Mouse (Mus musculus) embryonic stem cell, embryonic (primary cell): Measurements from ENCODE around the gene Crcp.

Experiments used
- CTCF ChIA-PET, 4 experiments: fragments of 300-600 bp in 2 of 4; fragments of 350-600 bp in 2 of 4; sonication (Branson Sonifier 250); formaldehyde crosslinking; loops; one replicate each; lab custom pipeline; 2022; ENCODE audit warnings: inconsistent platforms in 2 of 4; lab: Charles Lee
- POLR2A ChIA-PET, 4 experiments: fragments of 300-600 bp in 2 of 4; fragments of 350-600 bp in 2 of 4; sonication (Branson Sonifier 250); formaldehyde crosslinking; loops; one replicate each; lab custom pipeline; 2022; ENCODE audit warnings: antibody characterized with exemption in 4 of 4, inconsistent platforms in 1 of 4; lab: Charles Lee

Gene Crcp

GRCm38 (mm10) chr5:130062096-130062495, 33.0 kb downstream of the Crcp start:
- ChIA-PET POLR2A (interaction anchor here in 2 of 4 experiments (1.1 to 1.4 kb wide), 2 partner anchors 17 to 195 kb away, joined by 3 to 4 read pairs; no protein-coding TSS in a partner anchor), CTCF (interaction anchor here in 3 of 4 experiments (0.6 to 1.8 kb wide), 3 partner anchors 16 to 438 kb away, joined by 3 to 7 read pairs (median 3); no protein-coding TSS in a partner anchor)

GRCm38 (mm10) chr5:130063760-130064159, 34.7 kb downstream of the Crcp start:
- CTCF ChIA-PET, result interaction anchor here in 2 of 4 experiments (0.5 to 1.0 kb wide), 3 partner anchors 25 to 99 kb away, joined by 3 to 13 read pairs (median 4); no protein-coding TSS in a partner anchor
- POLR2A ChIA-PET, result interaction anchor here in 2 of 4 experiments (0.6 to 1.5 kb wide), 4 partner anchors 48 to 285 kb away, joined by 3 to 5 read pairs (median 3); no protein-coding TSS in a partner anchor

GRCm38 (mm10) chr5:130065579-130065978, 36.5 kb downstream of the Crcp start:
- ChIA-PET POLR2A (interaction anchor here in 2 of 4 experiments (1.0 to 1.3 kb wide), 2 partner anchors 34 to 191 kb away, joined by 4 read pairs; no protein-coding TSS in a partner anchor), CTCF (interaction anchor here in 2 of 4 experiments (0.6 to 1.8 kb wide), 15 partner anchors 11 to 1002 kb away, joined by 3 to 7 read pairs (median 4); no protein-coding TSS in a partner anchor)

- CTCF ChIA-PET, result interaction anchor here in 1 of 4 experiments (0.6 kb wide), 1 partner anchor 10 kb away, joined by 3 read pairs; no protein-coding TSS in a partner anchor
- POLR2A ChIA-PET, result interaction anchor here in 1 of 4 experiments (1.1 to 1.3 kb wide), 2 partner anchors 15 to 22 kb away, joined by 3 to 4 read pairs; no protein-coding TSS in a partner anchor
These were observed 38.8 kb downstream of the Crcp start for GRCm38 (mm10) chr5:130067841-130068264.

- ChIA-PET CTCF (no interaction called here), POLR2A (interaction anchor here in 1 of 4 experiments (1.0 kb wide), 1 partner anchor 184 kb away, joined by 3 read pairs; no protein-coding TSS in a partner anchor)
These were observed 43.9 kb downstream of the Crcp start, which contains the start of gene Tpst1 for GRCm38 (mm10) chr5:130073026-130073425. Tpst1 (plus strand) TSS chr5:130073326.

GRCm38 (mm10) chr5:130074491-130074890, 45.4 kb downstream of the Crcp start:
- ChIA-PET CTCF (no interaction called here), POLR2A (no interaction called here)

- ChIA-PET CTCF (interaction anchor here in 2 of 4 experiments (0.5 to 1.4 kb wide), 2 partner anchors 10 to 433 kb away, joined by 3 to 9 read pairs; no protein-coding TSS in a partner anchor), POLR2A (no interaction called here)
These were observed 47.3 kb downstream of the Crcp start for GRCm38 (mm10) chr5:130076396-130076795.

GRCm38 (mm10) chr5:130078096-130078833, 49.2 kb downstream of the Crcp start:
- ChIA-PET POLR2A (interaction anchor here in 3 of 4 experiments (0.6 to 3.7 kb wide), 28 partner anchors 9 to 191 kb away, joined by 3 to 17 read pairs (median 3); partner anchors contain the start of genes Chchd2 (in 2 of the 3), Sbds (in 1 of the 3) and Tyw1 (in 1 of the 3)), CTCF (interaction anchor here in 3 of 4 experiments (0.6 to 1.5 kb wide), 9 partner anchors 10 to 742 kb away, joined by 3 to 7 read pairs (median 3); no protein-coding TSS in a partner anchor)

GRCm38 (mm10) chr5:130078834-130079156, 49.7 kb downstream of the Crcp start:
- POLR2A ChIA-PET, result interaction anchor here in 3 of 4 experiments (0.6 to 3.7 kb wide), 29 partner anchors 10 to 191 kb away, joined by 3 to 17 read pairs (median 3); partner anchors contain the start of genes Chchd2 (in 2 of the 3), Sbds (in 1 of the 3) and Tyw1 (in 1 of the 3)
- CTCF ChIA-PET, result interaction anchor here in 3 of 4 experiments (0.6 to 1.5 kb wide), 9 partner anchors 13 to 743 kb away, joined by 3 to 7 read pairs (median 3); no protein-coding TSS in a partner anchor

- ChIA-PET CTCF (interaction anchor here in 3 of 4 experiments (0.6 to 1.5 kb wide), 9 partner anchors 10 to 390 kb away, joined by 3 to 6 read pairs (median 3); no protein-coding TSS in a partner anchor), POLR2A (interaction anchor here in 3 of 4 experiments (0.6 to 3.7 kb wide), 31 partner anchors 10 to 192 kb away, joined by 3 to 17 read pairs (median 3); partner anchors contain the start of genes Chchd2 (in 1 of the 3), Sbds (in 1 of the 3) and Tyw1 (in 1 of the 3))
These were observed 50.3 kb downstream of the Crcp start for GRCm38 (mm10) chr5:130079202-130080050.

- POLR2A ChIA-PET, result interaction anchor here in 3 of 4 experiments (0.7 to 3.7 kb wide), 8 partner anchors 9 to 177 kb away, joined by 3 to 17 read pairs (median 6); no protein-coding TSS in a partner anchor
- CTCF ChIA-PET, result interaction anchor here in 2 of 4 experiments (0.6 to 1.0 kb wide), 3 partner anchors 11 to 18 kb away, joined by 3 to 5 read pairs (median 3); no protein-coding TSS in a partner anchor
These were observed 51.1 kb downstream of the Crcp start for GRCm38 (mm10) chr5:130080051-130080681.

- ChIA-PET CTCF (no interaction called here), POLR2A (interaction anchor here in 2 of 4 experiments (0.6 to 3.7 kb wide), 3 partner anchors 15 to 176 kb away, joined by 3 to 9 read pairs (median 4); no protein-coding TSS in a partner anchor)
These were observed 52.2 kb downstream of the Crcp start for GRCm38 (mm10) chr5:130081181-130081881.

- ChIA-PET POLR2A (interaction anchor here in 2 of 4 experiments (0.7 to 2.2 kb wide), 2 partner anchors 91 to 174 kb away, joined by 5 to 6 read pairs; no protein-coding TSS in a partner anchor), CTCF (no interaction called here)
These were observed 53.3 kb downstream of the Crcp start for GRCm38 (mm10) chr5:130082431-130082830.

- POLR2A ChIA-PET, result interaction anchor here in 2 of 4 experiments (0.6 to 1.0 kb wide), 2 partner anchors 12 to 184 kb away, joined by 3 to 5 read pairs; no protein-coding TSS in a partner anchor
- CTCF ChIA-PET, result no interaction called here
These were observed 55.2 kb downstream of the Crcp start for GRCm38 (mm10) chr5:130084271-130084670.

GRCm38 (mm10) chr5:130088008-130088407, 58.9 kb downstream of the Crcp start:
- ChIA-PET POLR2A (interaction anchor here in 1 of 4 experiments (0.6 to 3.9 kb wide), 3 partner anchors 9 to 25 kb away, joined by 3 to 17 read pairs (median 3); no protein-coding TSS in a partner anchor), CTCF (interaction anchor here in 1 of 4 experiments (0.5 kb wide), 1 partner anchor 1092 kb away, joined by 3 read pairs; no protein-coding TSS in a partner anchor)

- CTCF ChIA-PET, result no interaction called here
These were observed 59.5 kb downstream of the Crcp start for GRCm38 (mm10) chr5:130088612-130089011.

More at GRCm38 (mm10) chr5:130088612-130089011, 59.5 kb downstream of the Crcp start:
- POLR2A ChIA-PET, result interaction anchor here in 1 of 4 experiments (0.6 to 3.9 kb wide), 3 partner anchors 9 to 25 kb away, joined by 3 to 17 read pairs (median 3); no protein-coding TSS in a partner anchor
